Mouse (Mus musculus) adrenal gland, postnatal 4 days (tissue): ENCODE data around the gene Pde2a. TPM values are rescaled to one million over a fixed set of nuclear protein-coding genes. Genes with fewer than 3 reads are reported as not detected.

Source experiments
- DNase-seq, 2 experiments: peaks; one replicate each; pipeline ENCODE4 v3.0.0; 2021 to 2022; ENCODE audit warnings: low spot score in 2 of 2, mixed read lengths in 2 of 2
- total RNA-seq, 2 experiments: library from RNA; stranded (reverse); gene quantifications; 2 replicates each; pipeline ENCODE4 v1.2.3; 2021

The Pde2a gene
- total RNA-seq, 2 experiments from 2014 or later = 105 to 129 TPM

- no peak for DNase-seq
These were observed 50.5 kb downstream of the Pde2a start for GRCm38 (mm10) chr7:101471968-101472480.

- no peak for DNase-seq
These were observed 51.4 kb downstream of the Pde2a start for GRCm38 (mm10) chr7:101472598-101473558.

- DNase-seq = no peak
These were observed 52.9 kb downstream of the Pde2a start for GRCm38 (mm10) chr7:101474399-101474811.

- DNase-seq = no peak
These were observed 54.5 kb downstream of the Pde2a start for GRCm38 (mm10) chr7:101476028-101476427.

GRCm38 (mm10) chr7:101476493-101476892 lies 55.0 kb downstream of the Pde2a start:
- DNase-seq = no peak

GRCm38 (mm10) chr7:101477200-101477599 lies 55.7 kb downstream of the Pde2a start:
- DNase-seq = no peak

GRCm38 (mm10) chr7:101478099-101478498 lies 56.6 kb downstream of the Pde2a start:
- DNase-seq = no peak

DNA sequence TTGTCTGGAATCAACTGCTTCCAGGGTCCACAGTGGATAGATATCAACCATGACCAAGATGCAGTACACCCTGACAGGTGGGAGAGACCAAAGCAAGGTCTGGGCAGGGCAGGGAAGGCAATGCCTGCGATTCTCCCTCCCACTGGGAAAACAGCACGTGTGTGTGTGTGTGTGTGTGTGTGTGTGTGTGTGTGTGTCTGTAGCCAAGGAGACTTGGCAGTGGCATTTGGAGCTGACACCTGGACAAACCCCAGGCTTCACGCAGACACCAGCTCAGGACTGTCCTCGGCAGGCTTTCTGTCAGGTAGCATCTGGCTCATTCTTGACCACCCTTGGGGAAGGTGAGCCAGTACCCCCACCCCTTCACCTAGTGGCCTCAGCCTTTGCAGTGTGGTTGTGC lies 58.4 kb downstream of the Pde2a start:
- DNase-seq = no peak

- no peak for DNase-seq
These were observed 59.2 kb downstream of the Pde2a start for GRCm38 (mm10) chr7:101480671-101481070.

DNA sequence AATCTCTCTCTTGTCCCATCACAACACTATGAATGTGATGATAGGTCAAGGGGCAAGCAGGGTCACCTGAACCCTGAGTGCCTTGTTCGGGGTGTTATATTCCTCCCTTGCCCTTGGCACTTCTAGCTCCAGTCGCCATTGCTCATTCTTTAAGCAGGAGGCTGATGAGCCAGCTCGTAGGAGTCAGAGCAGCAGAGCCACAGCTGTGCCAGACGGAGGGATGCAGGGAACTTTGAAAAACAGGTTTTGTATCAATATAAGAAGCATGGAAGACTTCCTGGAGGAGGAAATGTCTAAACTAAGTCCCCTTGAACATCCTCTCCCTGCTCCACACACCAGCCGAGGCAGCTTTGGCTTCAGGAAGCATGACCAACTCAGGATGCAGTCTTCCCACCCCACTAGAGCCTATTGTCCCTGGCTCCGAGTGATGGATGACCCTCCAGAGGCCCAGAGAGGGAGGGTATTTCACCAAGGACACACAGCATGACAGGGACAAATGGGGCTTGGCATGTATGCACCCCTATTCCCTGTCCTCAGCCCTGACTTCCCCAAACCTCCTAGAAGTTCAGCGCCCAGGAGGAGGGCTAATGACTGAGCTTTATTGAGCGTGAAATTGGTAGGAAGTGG lies 60.5 kb downstream of the Pde2a start:
- no peak for DNase-seq

- DNase-seq = no peak
These were observed 61.1 kb downstream of the Pde2a start for GRCm38 (mm10) chr7:101482499-101483081.

- no peak for DNase-seq
These were observed 62.1 kb downstream of the Pde2a start for GRCm38 (mm10) chr7:101483498-101484115.

DNA sequence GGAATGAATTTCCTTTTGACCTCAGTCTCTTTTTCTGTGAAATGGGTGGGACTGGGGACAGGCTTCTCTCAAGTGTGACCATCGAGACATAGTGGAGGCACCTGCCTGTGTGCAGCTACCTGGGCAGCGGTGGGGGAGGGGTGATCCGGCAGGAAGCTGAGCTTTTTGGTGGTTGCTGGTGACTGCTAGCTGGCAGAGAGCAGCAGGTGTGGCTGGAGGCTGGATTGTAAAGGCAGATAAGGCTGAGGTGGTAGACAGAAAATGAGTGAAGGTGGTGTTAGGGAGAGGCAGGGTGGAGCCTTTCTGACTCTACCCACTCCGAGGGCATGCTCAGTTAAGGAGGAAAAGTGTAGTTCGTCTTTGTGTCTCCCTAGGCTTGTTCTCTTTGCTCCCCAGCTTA lies 65.6 kb downstream of the Pde2a start:
- no peak for DNase-seq

GRCm38 (mm10) chr7:101490952-101491351 lies 69.5 kb downstream of the Pde2a start:
- DNase-seq = no peak

DNA sequence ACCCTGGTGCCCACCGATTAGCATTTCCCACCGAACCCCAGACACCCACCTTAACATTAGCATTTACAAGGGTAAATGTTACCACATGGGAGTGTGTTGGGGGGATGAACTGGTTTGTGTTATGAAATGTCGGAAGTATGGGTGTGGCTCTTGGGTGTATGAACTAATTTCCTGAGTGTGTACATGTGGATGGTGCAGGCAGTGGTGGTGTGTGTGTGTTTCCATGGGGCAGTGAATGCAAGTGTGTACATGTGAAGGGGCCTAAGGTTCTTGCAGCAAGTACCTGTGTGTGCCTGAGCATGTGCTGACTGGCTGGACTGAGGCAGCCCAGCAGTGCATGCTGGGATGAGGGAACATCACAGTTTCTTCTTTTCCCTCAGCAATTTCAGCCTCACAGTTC lies 76.9 kb downstream of the Pde2a start:
- DNase-seq = no peak

GRCm38 (mm10) chr7:101499251-101499650 lies 77.8 kb downstream of the Pde2a start:
- DNase-seq = no peak

GRCm38 (mm10) chr7:101499701-101500100 lies 78.2 kb downstream of the Pde2a start:
- no peak for DNase-seq

DNA sequence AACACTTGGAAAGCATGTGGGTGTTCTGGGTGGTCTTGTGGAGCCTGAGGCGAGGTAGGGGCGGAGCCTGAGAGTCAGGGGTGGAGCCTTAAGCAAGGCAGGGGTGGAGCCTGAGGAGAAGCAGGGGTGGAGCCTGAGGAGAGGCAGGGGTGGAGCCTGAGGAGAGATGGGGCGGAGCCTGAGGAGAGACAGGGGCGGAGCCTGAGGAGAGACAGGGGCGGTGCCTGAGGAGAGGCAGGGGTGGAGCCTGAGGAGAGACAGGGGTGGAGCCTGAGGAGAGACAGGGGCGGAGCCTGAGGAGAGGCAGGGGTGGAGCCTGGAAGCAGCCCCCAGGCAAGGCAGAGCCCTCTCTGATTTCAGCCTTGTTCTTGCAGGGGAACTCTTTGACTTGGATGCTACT lies 79.7 kb downstream of the Pde2a start:
- DNase-seq = no peak

GRCm38 (mm10) chr7:101501675-101502074 lies 80.2 kb downstream of the Pde2a start:
- no peak for DNase-seq

DNA sequence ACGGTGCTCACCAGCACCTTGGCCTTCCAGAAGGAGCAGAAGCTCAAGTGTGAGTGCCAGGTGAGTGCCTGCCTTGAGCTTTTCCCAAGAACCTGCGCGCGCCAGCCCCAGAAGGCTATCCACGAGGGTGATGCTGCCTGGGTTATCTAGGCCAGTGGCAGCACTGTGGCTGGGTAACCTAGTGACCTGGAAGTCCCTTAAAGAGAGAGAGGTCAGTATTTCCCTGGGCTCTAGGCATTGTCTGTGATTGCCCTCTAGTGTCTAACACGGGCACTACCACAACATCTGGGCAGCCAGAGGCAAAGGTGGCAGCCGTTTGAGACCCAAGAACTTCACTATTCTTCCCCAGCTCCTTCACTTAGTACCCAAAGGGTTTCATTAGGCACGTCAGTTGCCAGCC lies 81.9 kb downstream of the Pde2a start:
- no peak for DNase-seq

DNA sequence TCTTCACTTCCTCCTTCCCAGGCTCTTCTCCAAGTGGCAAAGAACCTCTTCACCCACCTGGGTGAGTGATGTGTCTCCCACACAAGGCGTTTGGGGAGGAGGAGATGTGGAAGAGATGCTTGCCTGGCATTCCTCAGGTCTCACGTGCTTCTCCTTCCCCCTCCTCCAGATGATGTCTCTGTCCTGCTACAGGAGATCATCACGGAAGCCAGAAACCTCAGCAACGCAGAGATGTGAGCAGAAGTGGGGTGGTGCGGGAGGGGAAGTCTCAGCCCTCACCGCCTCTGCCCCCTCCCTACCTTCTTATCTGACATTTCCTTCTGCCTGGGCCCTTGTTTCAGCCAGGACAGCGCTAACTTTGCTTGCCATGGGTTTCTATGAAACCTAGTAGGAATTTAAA lies 82.3 kb downstream of the Pde2a start:
- no peak for DNase-seq
